Mouse (Mus musculus): ENCODE data around the gene Mrvi1. TPM values are rescaled to one million over a fixed set of nuclear protein-coding genes. Genes with fewer than 3 reads are reported as not detected.

Mrvi1 gene
- polyA plus RNA-seq, 1 experiment from 2014 or later: 1.4 TPM

DNA sequence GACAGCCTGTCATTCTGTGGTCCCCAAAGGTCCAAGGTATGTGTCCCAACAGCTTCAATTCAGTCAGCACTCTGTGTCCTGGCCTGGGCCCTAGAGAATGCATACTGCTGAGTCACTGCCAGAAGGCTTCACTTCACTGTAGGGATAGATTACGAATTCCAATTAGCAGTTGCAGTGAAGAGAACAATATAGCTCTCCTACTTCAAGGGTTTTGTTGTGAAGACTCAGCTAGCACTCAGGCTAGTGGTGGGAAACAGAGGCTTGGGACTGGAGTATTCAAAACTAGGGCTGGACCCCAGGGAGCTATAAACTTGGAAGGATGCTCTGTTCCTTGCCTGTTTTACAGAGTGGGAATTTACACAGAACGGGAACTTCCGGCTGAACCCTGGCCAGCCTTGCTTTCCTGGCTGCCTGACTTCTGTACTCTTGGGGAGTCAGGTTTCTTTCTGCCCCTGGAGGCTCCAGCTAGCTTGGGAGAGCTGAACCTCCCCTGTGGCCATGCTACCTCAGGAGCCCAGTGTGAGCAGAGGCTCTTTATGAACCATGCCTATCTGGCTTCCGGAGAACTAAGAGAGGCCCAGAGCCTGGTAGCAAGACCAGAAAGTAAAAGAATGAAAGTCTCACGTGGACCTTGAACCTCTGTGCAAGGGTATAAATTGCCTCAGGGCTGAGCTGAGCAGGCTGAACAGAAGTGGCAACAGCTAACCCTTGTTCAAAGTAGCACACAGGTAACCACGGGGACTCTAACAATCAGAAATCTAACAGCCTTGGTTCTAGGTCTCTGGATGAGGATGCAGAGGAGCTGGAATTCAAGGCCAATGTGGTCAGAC is 40.3 kb downstream of the Mrvi1 start:
- Histone ChIP-seq H3K9ac (ENCODE audit: low read length) (no peak overlapping the region), H3K27ac (replicated peaks; ENCODE audit: low read depth, low read length) (peak overlapping the region; percentile 1; the same call in 1 of the 2 replicates), H3K27me3 (ENCODE audit: control insufficient read depth, insufficient read depth, low read length) (no peaks in the 10 kb centered on the region), H3K4me3 (ENCODE audit: low read depth, low read length) (no peak overlapping the region), H3K4me2 (ENCODE audit: low read depth, severe bottlenecking) (no peak overlapping the region), H3K36me3 (ENCODE audit: control insufficient read depth, insufficient read depth, low read length) (no peaks in the 10 kb centered on the region), H3K9me3 (ENCODE audit: control insufficient read depth, low read length) (no peaks in the 10 kb centered on the region), H3K4me1 (ENCODE audit: control insufficient read depth, insufficient read depth, low read length) (no peaks in the 10 kb centered on the region)
- DNase-seq (ENCODE audit: low spot score): peak; percentile 51
- 46% methylated on average over 6 of the region's 6 CpGs for WGBS
- ATAC-seq (ENCODE audit: insufficient number of reproducible peaks, low FRiP score, low TSS enrichment, low read depth): no peak

DNA sequence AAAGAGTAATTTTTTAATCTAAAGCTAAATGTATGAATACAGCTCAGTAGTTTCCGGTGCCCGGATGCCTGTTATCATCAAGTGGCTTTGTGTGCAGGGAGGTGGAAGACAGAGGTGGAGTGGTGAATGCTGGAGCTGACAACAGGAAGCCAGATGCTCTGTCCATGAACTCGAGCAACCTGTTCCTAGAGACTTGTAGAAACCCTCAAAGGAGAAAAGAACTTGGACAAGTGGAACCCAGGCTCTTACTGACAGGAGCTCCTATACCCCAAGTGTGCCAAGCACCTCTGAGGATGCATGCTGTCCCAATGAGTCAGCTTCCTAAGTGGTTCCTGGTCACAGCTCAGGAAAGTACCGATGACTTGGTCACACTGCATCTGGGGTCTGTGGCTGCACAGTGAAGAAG is 41.1 kb downstream of the Mrvi1 start:
- Histone ChIP-seq H3K27me3 (ENCODE audit: control insufficient read depth, insufficient read depth, low read length) (no peaks in the 10 kb centered on the region), H3K4me2 (ENCODE audit: low read depth, severe bottlenecking) (no peak overlapping the region), H3K4me1 (ENCODE audit: control insufficient read depth, insufficient read depth, low read length) (no peaks in the 10 kb centered on the region), H3K4me3 (ENCODE audit: low read depth, low read length) (no peak overlapping the region), H3K36me3 (ENCODE audit: control insufficient read depth, insufficient read depth, low read length) (no peaks in the 10 kb centered on the region), H3K9me3 (ENCODE audit: control insufficient read depth, low read length) (no peaks in the 10 kb centered on the region), H3K27ac (replicated peaks; ENCODE audit: low read depth, low read length) (no peak overlapping the region), H3K9ac (ENCODE audit: low read length) (no peak overlapping the region)
- 86% methylated on average over 4 of the region's 4 CpGs for WGBS
- ATAC-seq (ENCODE audit: insufficient number of reproducible peaks, low FRiP score, low TSS enrichment, low read depth) (no peak), DNase-seq (ENCODE audit: low spot score) (no peak)

DNA sequence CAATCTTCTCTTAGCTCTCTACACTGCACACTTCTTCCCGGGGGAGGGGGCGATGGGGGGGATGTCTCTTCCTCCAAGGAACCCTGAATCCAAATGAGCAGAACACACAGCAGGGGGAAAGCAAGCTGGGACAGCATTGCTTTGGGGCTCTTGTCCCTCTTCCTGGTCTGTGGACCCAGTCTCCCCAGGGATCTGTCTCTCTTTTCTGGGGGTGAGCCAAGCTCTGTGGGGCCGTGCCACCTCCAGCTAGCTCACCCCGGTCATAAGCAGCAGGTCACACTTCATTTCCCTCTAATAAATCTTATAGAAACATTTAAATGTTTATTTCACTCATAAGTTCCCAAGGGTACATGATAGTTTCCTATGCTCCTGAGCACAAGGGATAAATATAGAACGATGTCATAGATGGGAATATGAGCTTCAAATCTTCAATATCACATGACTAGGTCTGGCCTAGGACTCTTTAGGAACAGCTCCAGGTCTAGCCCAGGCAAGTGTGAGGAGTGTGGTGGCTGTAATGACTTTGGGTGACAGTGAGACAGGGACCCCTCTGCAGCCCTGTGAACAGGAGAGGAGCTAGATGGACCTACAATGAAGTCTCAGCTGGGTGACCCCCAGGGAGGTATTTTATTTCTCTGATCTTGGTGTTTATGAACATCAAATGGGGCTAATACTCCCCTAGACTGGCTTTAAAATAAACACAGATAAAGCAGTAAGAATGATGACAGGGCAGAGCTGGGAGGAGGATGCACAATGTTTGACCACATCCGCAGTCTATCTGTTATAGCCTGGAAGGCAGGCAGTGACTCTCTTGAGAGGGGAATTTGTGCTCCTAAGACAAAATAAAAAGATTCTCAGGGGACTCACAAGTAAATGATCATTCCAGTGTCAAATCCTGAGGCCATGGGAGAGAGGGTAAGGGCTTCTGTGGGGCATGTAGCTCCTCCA is 46.2 kb downstream of the Mrvi1 start:
- Histone ChIP-seq H3K4me1 (ENCODE audit: control insufficient read depth, insufficient read depth, low read length) (no peaks in the 10 kb centered on the region), H3K27ac (replicated peaks; ENCODE audit: low read depth, low read length) (no peak overlapping the region), H3K27me3 (ENCODE audit: control insufficient read depth, insufficient read depth, low read length) (no peaks in the 10 kb centered on the region), H3K4me3 (ENCODE audit: low read depth, low read length) (no peak overlapping the region), H3K9me3 (ENCODE audit: control insufficient read depth, low read length) (no peaks in the 10 kb centered on the region), H3K4me2 (ENCODE audit: low read depth, severe bottlenecking) (no peak overlapping the region), H3K36me3 (ENCODE audit: control insufficient read depth, insufficient read depth, low read length) (no peaks in the 10 kb centered on the region), H3K9ac (ENCODE audit: low read length) (no peak overlapping the region)
- DNase-seq (ENCODE audit: low spot score) (no peak), ATAC-seq (ENCODE audit: insufficient number of reproducible peaks, low FRiP score, low TSS enrichment, low read depth) (no peak)
- WGBS: 89% methylated on average over 6 of the region's 6 CpGs

DNA sequence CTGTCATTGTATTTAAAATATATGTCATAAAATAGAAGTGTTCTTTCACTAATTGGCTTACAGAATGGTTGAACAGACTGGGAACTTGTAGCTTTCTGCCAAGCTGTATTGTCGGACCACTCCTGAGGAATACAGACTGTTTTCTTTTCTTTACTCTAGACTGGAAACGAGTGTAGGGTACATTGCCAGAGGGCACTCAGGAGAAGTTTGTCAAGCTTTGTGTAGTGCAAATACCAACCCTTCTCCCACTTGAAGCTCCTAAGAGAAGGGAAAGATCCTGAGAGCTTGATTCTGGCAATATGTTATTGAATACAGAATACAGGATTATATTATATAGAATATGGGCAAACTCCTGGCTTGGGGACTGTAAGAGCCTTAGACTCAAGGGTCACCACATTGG is 48.3 kb downstream of the Mrvi1 start:
- no peak for ATAC-seq (ENCODE audit: insufficient number of reproducible peaks, low FRiP score, low TSS enrichment, low read depth)
- Histone ChIP-seq H3K27ac (replicated peaks; ENCODE audit: low read depth, low read length) (no peak overlapping the region), H3K36me3 (ENCODE audit: control insufficient read depth, insufficient read depth, low read length) (no peaks in the 10 kb centered on the region), H3K27me3 (ENCODE audit: control insufficient read depth, insufficient read depth, low read length) (no peaks in the 10 kb centered on the region), H3K4me2 (ENCODE audit: low read depth, severe bottlenecking) (no peak overlapping the region), H3K9me3 (ENCODE audit: control insufficient read depth, low read length) (no peaks in the 10 kb centered on the region), H3K4me3 (ENCODE audit: low read depth, low read length) (no peak overlapping the region), H3K9ac (ENCODE audit: low read length) (no peak overlapping the region), H3K4me1 (ENCODE audit: control insufficient read depth, insufficient read depth, low read length) (no peaks in the 10 kb centered on the region)
- DNase-seq (ENCODE audit: low spot score): no peak
- WGBS: 74% methylated on average over 2 of the region's 2 CpGs

DNA sequence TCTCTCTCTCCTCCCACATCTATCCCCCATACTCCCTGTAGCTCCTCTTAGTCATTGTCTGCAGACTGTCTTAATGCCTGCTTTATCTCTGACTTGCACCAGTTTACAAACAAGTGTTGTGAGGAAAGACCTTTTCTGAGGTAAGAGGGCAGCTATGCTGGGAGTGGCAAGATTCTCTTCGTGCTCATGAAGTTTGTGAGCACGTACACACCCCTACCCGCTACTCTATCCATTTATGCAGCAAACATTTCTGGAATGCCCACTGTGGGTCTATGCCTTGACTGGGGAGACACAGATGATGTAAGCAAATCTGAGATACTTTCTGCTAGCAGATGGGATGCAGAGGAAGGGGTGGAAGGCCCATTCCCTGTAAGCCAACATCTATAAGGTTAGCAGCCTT is 48.9 kb downstream of the Mrvi1 start:
- H3K9me3 ChIP-seq (ENCODE audit: control insufficient read depth, low read length): no peaks in the 10 kb centered on the region

DNA sequence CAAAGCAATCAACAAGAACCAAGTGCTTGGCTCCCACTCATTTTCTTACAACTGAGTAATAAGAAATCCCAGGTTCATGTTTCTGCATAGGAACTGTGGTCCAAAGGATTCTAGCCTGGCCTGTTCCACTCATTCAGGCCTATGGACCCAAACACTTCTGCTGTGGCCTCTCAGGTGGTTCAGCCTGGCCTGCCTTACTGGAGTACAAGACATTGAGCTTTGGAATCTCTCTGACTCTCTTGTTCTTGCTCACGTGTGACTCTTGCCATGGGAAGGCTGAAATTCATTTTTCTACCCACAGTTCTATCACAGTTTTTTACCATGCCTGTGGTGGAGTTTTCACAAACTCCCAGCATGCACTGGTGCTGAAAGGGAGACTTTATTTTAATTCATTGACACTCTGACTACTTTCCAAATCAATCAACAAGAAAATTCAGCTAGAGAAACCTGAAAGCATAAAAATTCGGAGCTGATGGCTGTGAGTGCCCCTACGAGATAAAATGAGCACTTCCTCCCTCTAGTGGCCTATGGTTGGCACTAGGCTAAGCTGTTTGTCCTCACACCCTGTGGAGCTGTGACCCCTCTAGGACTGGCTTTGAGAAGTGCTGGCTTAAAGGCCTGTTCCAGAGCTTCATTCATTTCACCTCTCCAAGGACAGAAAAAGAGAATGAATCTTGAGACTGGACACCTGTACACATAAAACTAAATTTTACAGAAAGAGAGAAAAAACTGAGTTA is 52.0 kb downstream of the Mrvi1 start:
- no peaks in the 10 kb centered on the region for H3K4me1 ChIP-seq (ENCODE audit: control insufficient read depth, insufficient read depth, low read length)
- peak; percentile 43 for DNase-seq (ENCODE audit: low spot score)
- H3K9ac ChIP-seq (ENCODE audit: low read length): no peak overlapping the region
- ATAC-seq (ENCODE audit: insufficient number of reproducible peaks, low FRiP score, low TSS enrichment, low read depth): no peak
- no peaks in the 10 kb centered on the region for H3K27me3 ChIP-seq (ENCODE audit: control insufficient read depth, insufficient read depth, low read length)
- H3K4me2 ChIP-seq (ENCODE audit: low read depth, severe bottlenecking): no peak overlapping the region
- H3K4me3 ChIP-seq (ENCODE audit: low read depth, low read length): no peak overlapping the region
- 28% methylated on average over 3 of the region's 3 CpGs for WGBS
- H3K9me3 ChIP-seq (ENCODE audit: control insufficient read depth, low read length): no peaks in the 10 kb centered on the region
- H3K27ac ChIP-seq (replicated peaks; ENCODE audit: low read depth, low read length): no peak overlapping the region
- H3K36me3 ChIP-seq (ENCODE audit: control insufficient read depth, insufficient read depth, low read length): no peaks in the 10 kb centered on the region

More for the DNA sequence above, 48.9 kb downstream of the Mrvi1 start:
- WGBS: 85% methylated on average over 3 of the region's 3 CpGs
- Histone ChIP-seq H3K27me3 (ENCODE audit: control insufficient read depth, insufficient read depth, low read length) (no peaks in the 10 kb centered on the region), H3K36me3 (ENCODE audit: control insufficient read depth, insufficient read depth, low read length) (no peaks in the 10 kb centered on the region), H3K9ac (ENCODE audit: low read length) (no peak overlapping the region), H3K4me2 (ENCODE audit: low read depth, severe bottlenecking) (no peak overlapping the region), H3K4me1 (ENCODE audit: control insufficient read depth, insufficient read depth, low read length) (no peaks in the 10 kb centered on the region), H3K4me3 (ENCODE audit: low read depth, low read length) (no peak overlapping the region), H3K27ac (replicated peaks; ENCODE audit: low read depth, low read length) (no peak overlapping the region)
- DNase-seq (ENCODE audit: low spot score) (no peak), ATAC-seq (ENCODE audit: insufficient number of reproducible peaks, low FRiP score, low TSS enrichment, low read depth) (no peak)

DNA sequence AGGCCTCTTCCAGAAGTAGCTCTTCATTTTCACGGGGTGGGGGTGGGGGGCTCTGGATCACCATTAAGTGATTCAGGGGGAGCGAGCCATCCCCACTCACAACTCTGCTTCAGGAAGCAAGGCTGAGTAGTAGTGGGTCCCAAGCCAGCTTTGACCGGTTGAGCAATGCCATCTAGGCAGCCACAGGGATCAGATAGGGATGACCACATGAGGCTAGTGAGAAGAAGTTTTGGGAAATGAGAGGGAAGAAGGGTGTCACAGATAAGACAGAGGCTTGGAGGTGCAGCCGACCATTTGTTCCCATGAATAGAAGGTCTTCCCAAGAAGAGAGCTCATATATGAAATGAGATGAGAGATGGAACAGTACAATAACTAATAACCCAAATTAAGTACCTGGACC is 55.7 kb downstream of the Mrvi1 start:
- DNase-seq (ENCODE audit: low spot score) (no peak), ATAC-seq (ENCODE audit: insufficient number of reproducible peaks, low FRiP score, low TSS enrichment, low read depth) (no peak)
- Histone ChIP-seq H3K4me2 (ENCODE audit: low read depth, severe bottlenecking) (no peak overlapping the region), H3K4me1 (ENCODE audit: control insufficient read depth, insufficient read depth, low read length) (no peaks in the 10 kb centered on the region), H3K9me3 (ENCODE audit: control insufficient read depth, low read length) (no peaks in the 10 kb centered on the region), H3K36me3 (ENCODE audit: control insufficient read depth, insufficient read depth, low read length) (no peaks in the 10 kb centered on the region), H3K27ac (replicated peaks; ENCODE audit: low read depth, low read length) (no peak overlapping the region), H3K9ac (ENCODE audit: low read length) (no peak overlapping the region), H3K27me3 (ENCODE audit: control insufficient read depth, insufficient read depth, low read length) (no peaks in the 10 kb centered on the region), H3K4me3 (ENCODE audit: low read depth, low read length) (no peak overlapping the region)
- 81% methylated on average over 4 of the region's 4 CpGs for WGBS

Measured in limb, embryonic 11.5 days (tissue).